Mouse (Mus musculus) liver, embryonic 16.5 days (tissue): ENCODE measurements at regions not wholly inside any gene's neighbourhood (a gene's known extent, or its start where the extent isn't known, plus 50 kb on each side); places are given as distances from the start of the nearest gene placed in this dataset.
A peak's percentile ranks its signal among the peaks of the same experiment; 100 is the strongest.

Source experiments
- ATAC-seq: fragments of 200-750 bp; cut with Nextera tagmentation; 2 replicates; pipeline ENCODE4 v1.8.0; 2017; ENCODE audit warnings: low read depth, mild to moderate bottlenecking, moderate number of reproducible peaks, moderate library complexity
- H3K27ac ChIP-seq: fragments of 300-500 bp; sonication (generic); 2 replicates; pipeline ENCODE4 v1.5.1; 2014; ENCODE audit warnings: mild to moderate bottlenecking, low read length
- H3K27me3 ChIP-seq: fragments of 300-500 bp; sonication (generic); 2 replicates; pipeline ENCODE4 v1.6.1; 2014; ENCODE audit warnings: low read depth, low read length, mixed read lengths; ENCODE audit not compliant: control insufficient read depth, insufficient read depth
- H3K36me3 ChIP-seq: fragments of 300-500 bp; sonication (generic); 2 replicates; pipeline ENCODE4 v1.6.1; 2014; ENCODE audit warnings: mild to moderate bottlenecking; ENCODE audit not compliant: control insufficient read depth, insufficient read depth
- H3K4me1 ChIP-seq: fragments of 300-500 bp; sonication (generic); 2 replicates; pipeline ENCODE4 v1.6.1; 2014; ENCODE audit warnings: low read depth, low read length, mixed read lengths; ENCODE audit not compliant: control insufficient read depth
- H3K4me2 ChIP-seq: fragments of 300-500 bp; sonication (generic); 2 replicates; pipeline ENCODE4 v1.6.1; 2014; ENCODE audit warnings: low read depth, low read length, mixed read lengths
- H3K4me3 ChIP-seq: fragments of 300-500 bp; sonication (generic); 2 replicates; pipeline ENCODE4 v1.5.1; 2014; ENCODE audit warnings: low read depth, mild to moderate bottlenecking, low read length
- H3K9ac ChIP-seq: fragments of 300-500 bp; sonication (generic); 2 replicates; pipeline ENCODE4 v1.6.1; 2014; ENCODE audit warnings: low read depth, low read length
- H3K9me3 ChIP-seq: fragments of 300-500 bp; sonication (generic); replicated peaks from 2 replicates; pipeline ENCODE4 v1.6.1; 2016; ENCODE audit warnings: low read length; ENCODE audit not compliant: control insufficient read depth
- WGBS: fragments of 180-500 bp; shearing (Covaris S2); extraction: QIAGEN DNeasy Blood & Tissue Kit; methylation state at CpG from one replicate; pipeline ENCODE4 v1.1.7; 2014; ENCODE audit not compliant: insufficient replicate concordance; 5-methylcytosine and 5-hydroxymethylcytosine counted together

DNA sequence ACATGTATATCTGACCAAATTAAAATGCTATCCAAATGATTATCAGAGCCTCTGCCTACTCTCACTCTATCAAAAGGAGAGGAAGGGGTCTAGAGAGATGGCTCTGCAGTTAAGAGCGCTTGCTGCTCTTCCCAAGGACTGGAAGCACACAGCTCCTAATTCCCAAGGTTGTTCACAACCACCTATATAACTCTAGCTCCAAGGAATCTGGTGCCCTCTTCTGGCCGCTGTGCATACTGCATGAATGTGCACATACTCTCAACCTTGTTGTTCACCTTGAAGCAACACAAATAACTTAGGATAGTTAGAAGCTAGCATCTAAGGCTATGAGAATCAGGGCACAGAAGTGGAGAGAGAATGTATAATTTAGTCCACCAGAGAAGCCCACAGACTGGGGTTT, 86.6 kb upstream of the Paip1 start:
- no peak overlapping the region for H3K27ac ChIP-seq
- H3K36me3 ChIP-seq: peaks cover 6% of the 10 kb centered on the region
- H3K9me3 ChIP-seq: no peaks in the 10 kb centered on the region
- ATAC-seq: peak; percentile 62
- no peak overlapping the region for H3K9ac ChIP-seq
- H3K4me1 ChIP-seq: no peaks in the 10 kb centered on the region
- H3K27me3 ChIP-seq: no peaks in the 10 kb centered on the region
- no peak overlapping the region for H3K4me2 ChIP-seq
- H3K4me3 ChIP-seq: no peak overlapping the region
- WGBS: 25% methylated on average over 2 of the region's 2 CpGs

DNA sequence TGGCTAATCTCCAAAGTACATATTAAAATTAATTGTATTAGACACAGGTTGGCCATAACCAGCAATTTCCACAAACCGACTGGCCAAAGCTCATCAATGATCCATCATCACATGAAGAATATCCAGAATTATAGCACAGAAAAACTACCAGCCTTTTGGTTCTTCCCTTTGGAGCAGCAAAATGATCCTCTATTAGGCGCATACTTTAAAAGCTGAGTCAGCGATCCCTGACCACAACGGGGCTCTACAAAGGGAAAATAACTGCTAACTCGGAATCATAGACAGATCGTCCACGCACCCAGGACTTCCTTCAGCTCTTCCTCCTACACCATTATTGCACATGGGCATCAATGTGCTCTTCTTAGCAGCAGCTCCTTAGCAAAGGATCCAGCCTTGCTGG, 85.6 kb upstream of the Paip1 start:
- no peaks in the 10 kb centered on the region for H3K9me3 ChIP-seq
- 73% methylated on average over 7 of the region's 7 CpGs for WGBS
- H3K4me1 ChIP-seq: no peaks in the 10 kb centered on the region
- H3K36me3 ChIP-seq: peaks cover 4% of the 10 kb centered on the region
- H3K27ac ChIP-seq: no peak overlapping the region
- no peak for ATAC-seq
- H3K27me3 ChIP-seq: no peaks in the 10 kb centered on the region
- H3K9ac ChIP-seq: no peak overlapping the region
- H3K4me3 ChIP-seq: no peak overlapping the region
- no peak overlapping the region for H3K4me2 ChIP-seq

DNA sequence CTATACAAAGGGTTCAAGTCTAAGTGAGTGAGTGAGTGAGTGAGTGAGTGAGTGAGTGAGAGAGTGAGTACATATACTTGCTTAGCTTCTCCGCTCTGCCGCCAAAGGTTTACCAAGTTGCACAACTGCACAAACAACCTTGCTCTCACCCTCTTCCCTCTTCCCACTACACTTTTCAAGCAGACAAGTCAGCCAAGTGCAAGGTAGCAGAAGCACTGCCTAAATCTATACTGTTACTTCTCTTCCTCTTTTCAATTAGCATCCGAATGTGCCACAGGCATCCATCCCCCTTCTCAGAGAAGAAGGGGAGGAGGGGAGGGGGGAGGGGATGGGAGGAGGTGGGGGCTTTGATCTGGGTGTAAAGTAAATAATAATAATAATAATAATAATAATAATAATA, 80.4 kb upstream of the Paip1 start:
- Histone ChIP-seq H3K4me1 (no peaks in the 10 kb centered on the region), H3K27me3 (no peaks in the 10 kb centered on the region), H3K4me3 (no peak overlapping the region), H3K9me3 (no peaks in the 10 kb centered on the region), H3K27ac (no peak overlapping the region), H3K9ac (no peak overlapping the region), H3K4me2 (no peak overlapping the region), H3K36me3 (no peaks in the 10 kb centered on the region)
- WGBS: 75% methylated on average over 3 of the region's 3 CpGs
- ATAC-seq: no peak; the same call in 1 of the 2 replicates

DNA sequence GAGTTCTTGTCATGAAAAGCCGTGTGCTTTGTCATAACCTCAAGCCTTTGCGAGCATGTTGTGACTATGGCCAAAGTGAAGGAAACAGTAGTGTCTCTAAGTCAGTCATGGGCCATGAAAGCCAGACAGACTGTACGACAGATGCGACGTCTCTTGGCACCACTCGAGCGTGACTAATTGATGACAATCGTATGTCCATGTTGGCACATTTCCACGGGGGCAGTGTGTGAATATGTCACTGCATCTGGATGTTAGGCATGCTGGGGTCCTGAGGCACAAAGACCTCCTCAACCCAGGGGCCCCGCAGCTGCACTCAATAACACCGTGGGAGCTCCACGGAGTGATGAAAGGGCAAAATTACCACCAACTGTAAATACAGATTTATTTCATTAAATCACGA, 77.1 kb upstream of the Paip1 start:
- H3K36me3 ChIP-seq: peaks cover 4% of the 10 kb centered on the region
- H3K9me3 ChIP-seq: no peaks in the 10 kb centered on the region
- no peak overlapping the region for H3K9ac ChIP-seq
- H3K27ac ChIP-seq: no peak overlapping the region
- no peak overlapping the region for H3K4me2 ChIP-seq
- ATAC-seq: no peak
- no peak overlapping the region for H3K4me3 ChIP-seq
- H3K4me1 ChIP-seq: no peaks in the 10 kb centered on the region
- WGBS: 81% methylated on average over 13 of the region's 13 CpGs
- H3K27me3 ChIP-seq: no peaks in the 10 kb centered on the region

DNA sequence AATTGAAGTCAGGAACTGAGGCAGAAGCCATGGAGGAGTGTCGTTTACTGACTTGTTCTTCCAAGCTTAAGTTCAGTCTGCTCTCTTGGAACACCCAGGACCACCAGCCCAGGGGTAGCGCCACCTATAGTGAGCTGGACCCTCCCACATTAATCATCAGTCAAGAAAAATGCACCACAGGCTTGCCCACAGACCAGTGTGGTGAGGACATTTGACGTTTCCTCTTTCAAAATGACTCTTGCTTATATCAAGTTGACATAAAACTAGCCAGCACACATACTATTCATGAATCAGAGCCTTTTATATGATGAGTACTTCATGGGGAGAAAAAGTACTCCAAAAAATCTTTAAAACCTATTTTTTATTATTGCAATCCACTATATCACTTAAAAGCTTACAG, 69.7 kb upstream of the Paip1 start:
- no peak for ATAC-seq
- no peaks in the 10 kb centered on the region for H3K27me3 ChIP-seq
- no peaks in the 10 kb centered on the region for H3K9me3 ChIP-seq
- no peak overlapping the region for H3K4me2 ChIP-seq
- no peaks in the 10 kb centered on the region for H3K4me1 ChIP-seq
- H3K4me3 ChIP-seq: no peak overlapping the region
- H3K36me3 ChIP-seq: peaks cover 4% of the 10 kb centered on the region
- no peak overlapping the region for H3K9ac ChIP-seq
- WGBS: 51% methylated on average over 3 of the region's 3 CpGs
- H3K27ac ChIP-seq: no peak overlapping the region

DNA sequence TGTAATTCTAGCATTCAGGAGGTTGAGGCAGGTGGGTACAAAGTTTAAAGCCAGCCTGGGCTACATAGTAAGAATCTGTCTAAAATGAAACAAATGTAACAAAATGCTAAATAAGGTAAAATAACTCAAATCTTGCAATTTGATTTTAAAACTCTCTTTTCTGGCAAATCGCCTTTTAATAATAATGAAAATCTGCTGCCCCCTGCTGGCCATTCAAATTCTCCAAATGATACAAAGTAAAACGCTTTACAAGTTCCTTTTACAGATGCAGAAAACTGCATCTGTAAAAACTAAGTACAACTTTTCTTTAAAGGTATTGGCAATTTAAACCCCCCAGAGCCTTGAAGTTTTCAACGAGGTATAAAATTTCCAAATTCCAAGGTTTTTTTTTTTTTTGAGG, 65.0 kb upstream of the Paip1 start:
- no peak overlapping the region for H3K4me3 ChIP-seq
- 39% methylated on average over 3 of the region's 3 CpGs for WGBS
- ATAC-seq: no peak
- H3K27ac ChIP-seq: no peak overlapping the region
- no peak overlapping the region for H3K4me2 ChIP-seq
- no peaks in the 10 kb centered on the region for H3K9me3 ChIP-seq
- no peak overlapping the region for H3K9ac ChIP-seq
- H3K36me3 ChIP-seq: no peaks in the 10 kb centered on the region; the same call in 1 of the 2 replicates
- H3K4me1 ChIP-seq: no peaks in the 10 kb centered on the region
- H3K27me3 ChIP-seq: no peaks in the 10 kb centered on the region

DNA sequence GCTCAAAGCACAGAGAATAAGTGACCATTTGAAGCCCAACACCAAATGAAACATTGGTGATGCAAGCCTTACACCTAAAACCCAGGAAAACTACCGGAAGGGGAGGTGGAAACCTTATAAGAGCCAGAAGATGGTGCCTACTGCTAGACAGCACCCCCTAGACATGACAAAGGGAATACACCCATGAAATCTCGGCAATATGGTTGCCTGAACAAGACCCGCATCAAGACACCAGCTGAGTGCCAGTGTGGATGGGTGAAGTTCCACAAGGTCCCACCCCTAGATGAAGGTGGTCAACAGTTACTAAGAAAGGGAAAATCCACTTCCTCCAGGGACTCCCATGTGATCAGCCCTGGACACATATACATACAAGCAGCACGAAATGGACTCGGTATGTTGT, 64.2 kb upstream of the Paip1 start:
- no peak overlapping the region for H3K27ac ChIP-seq
- 79% methylated on average over 5 of the region's 5 CpGs for WGBS
- no peaks in the 10 kb centered on the region for H3K27me3 ChIP-seq
- H3K9ac ChIP-seq: no peak overlapping the region
- H3K9me3 ChIP-seq: no peaks in the 10 kb centered on the region
- no peak for ATAC-seq
- H3K4me3 ChIP-seq: no peak overlapping the region
- H3K4me2 ChIP-seq: no peak overlapping the region
- no peaks in the 10 kb centered on the region; the same call in 1 of the 2 replicates for H3K36me3 ChIP-seq
- no peaks in the 10 kb centered on the region for H3K4me1 ChIP-seq

DNA sequence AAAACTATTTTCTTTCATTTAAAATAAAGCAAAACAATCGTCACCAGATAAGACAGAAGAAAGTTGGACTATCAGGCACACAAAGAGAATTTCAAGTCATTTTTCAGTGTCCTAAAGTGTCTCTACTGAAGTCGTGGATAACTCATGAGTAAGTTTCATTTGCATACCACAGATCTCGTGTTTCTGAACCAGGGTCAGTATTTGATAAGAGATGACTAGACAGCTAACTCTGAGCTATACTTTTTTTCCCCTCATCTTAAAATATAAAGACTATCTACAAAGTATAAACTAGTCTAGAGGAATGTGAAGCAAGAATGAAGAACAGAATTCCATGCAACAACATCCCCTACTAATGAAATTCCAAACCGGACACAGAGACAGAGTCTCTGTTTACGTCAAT, 60.9 kb upstream of the Paip1 start:
- Histone ChIP-seq H3K4me1 (no peaks in the 10 kb centered on the region), H3K27me3 (no peaks in the 10 kb centered on the region), H3K36me3 (no peaks in the 10 kb centered on the region; the same call in 1 of the 2 replicates), H3K27ac (no peak overlapping the region), H3K4me3 (no peak overlapping the region), H3K9ac (no peak overlapping the region), H3K9me3 (no peaks in the 10 kb centered on the region), H3K4me2 (no peak overlapping the region)
- 49% methylated on average over 5 of the region's 5 CpGs for WGBS
- no peak for ATAC-seq

DNA sequence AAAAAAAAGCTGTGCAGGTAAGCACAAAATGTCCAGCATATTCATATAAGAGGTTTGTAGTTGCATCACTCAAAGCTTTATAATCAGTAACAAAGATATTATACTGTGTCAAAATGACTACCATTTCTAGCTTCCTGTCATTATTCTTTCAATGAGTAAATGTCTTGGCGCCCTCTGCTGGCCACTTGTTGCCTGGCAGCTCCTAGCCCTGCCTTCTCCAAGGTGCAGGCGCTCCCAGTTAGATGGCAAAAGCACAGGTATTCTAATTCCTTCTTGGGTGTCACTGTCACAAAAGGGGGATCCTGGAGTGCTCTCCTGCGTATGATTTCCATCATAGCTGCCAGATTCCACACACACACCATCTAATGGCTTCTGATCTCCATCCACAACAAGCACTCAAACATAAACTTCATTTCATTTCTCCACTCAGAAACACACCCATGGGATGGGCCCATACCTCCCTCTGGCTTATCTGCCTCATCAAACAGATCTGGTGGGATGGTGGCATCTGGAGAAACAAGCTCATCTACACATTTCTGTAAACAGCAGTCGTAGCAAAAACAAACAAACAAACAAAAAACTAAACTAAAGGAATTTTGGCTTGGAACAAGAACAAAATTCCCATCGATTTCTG, 49.9 kb upstream of the Paip1 start:
- Histone ChIP-seq H3K36me3 (no peaks in the 10 kb centered on the region), H3K27ac (no peak overlapping the region), H3K4me2 (no peak overlapping the region), H3K4me1 (no peaks in the 10 kb centered on the region), H3K9ac (no peak overlapping the region), H3K27me3 (no peaks in the 10 kb centered on the region), H3K9me3 (no peaks in the 10 kb centered on the region), H3K4me3 (no peak overlapping the region)
- WGBS: 41% methylated on average over 5 of the region's 5 CpGs
- ATAC-seq: peak; percentile 35; the same call in 1 of the 2 replicates
